Mouse (Mus musculus) stomach, embryonic 14.5 days (tissue): Measurements from ENCODE around the gene Hist1h1c. TPM values are rescaled to one million over a fixed set of nuclear protein-coding genes. Genes with fewer than 3 reads are reported as not detected.
A peak's percentile ranks its signal among the peaks of the same experiment; 100 is the strongest.
"Not testable (repeated sequence)": the region's sequence is repeated elsewhere in the genome, so short reads cannot be mapped to it uniquely, and the experiment has no call there.

Experiments
- ATAC-seq: fragments of 200-750 bp; cut with Nextera tagmentation; 2 replicates; pipeline ENCODE4 v1.8.0; 2017; ENCODE audit warnings: low read depth, moderate TSS enrichment; ENCODE audit not compliant: insufficient number of reproducible peaks, insufficient read depth, low FRiP score
- H3K27ac ChIP-seq: fragments of 300-500 bp; sonication (generic); 2 replicates; pipeline ENCODE4 v1.5.1; 2014; ENCODE audit warnings: mild to moderate bottlenecking, low read length, moderate library complexity, mixed read lengths
- H3K27me3 ChIP-seq: fragments of 300-500 bp; sonication (generic); 2 replicates; pipeline ENCODE4 v1.6.1; 2014; ENCODE audit warnings: low read length, control low read depth, mixed read lengths; ENCODE audit not compliant: control insufficient read depth, insufficient read depth
- H3K36me3 ChIP-seq: fragments of 300-500 bp; sonication (generic); 2 replicates; pipeline ENCODE4 v1.6.1; 2014; ENCODE audit warnings: mild to moderate bottlenecking, control low read depth, low read length, moderate library complexity, mixed read lengths; ENCODE audit not compliant: control insufficient read depth, insufficient read depth
- H3K4me1 ChIP-seq: fragments of 300-500 bp; sonication (generic); 2 replicates; pipeline ENCODE4 v1.6.1; 2014; ENCODE audit warnings: low read length, control low read depth, mixed read lengths; ENCODE audit not compliant: control insufficient read depth, insufficient read depth
- H3K4me2 ChIP-seq: fragments of 300-500 bp; sonication (generic); replicated peaks from 2 replicates; pipeline ENCODE4 v1.6.1; 2014; ENCODE audit warnings: low read depth, low read length, control low read depth
- H3K4me3 ChIP-seq: fragments of 300-500 bp; sonication (generic); 2 replicates; pipeline ENCODE4 v1.5.1; 2014; ENCODE audit warnings: low read depth, low read length, control low read depth
- H3K9ac ChIP-seq: fragments of 300-500 bp; sonication (generic); replicated peaks from 2 replicates; pipeline ENCODE4 v1.6.1; 2014; ENCODE audit warnings: low read depth, mild to moderate bottlenecking, control low read depth, low read length, moderate library complexity, mixed read lengths
- H3K9me3 ChIP-seq: fragments of 300-500 bp; sonication (generic); 2 replicates; pipeline ENCODE4 v1.6.1; 2016; ENCODE audit warnings: low read depth, low read length, control low read depth; ENCODE audit not compliant: control insufficient read depth
- WGBS: fragments of 180-500 bp; shearing (Covaris S2); extraction: QIAGEN DNeasy Blood & Tissue Kit; methylation state at CpG from one replicate; pipeline ENCODE4 v1.1.7; 2014; 5-methylcytosine and 5-hydroxymethylcytosine counted together
- polyA plus RNA-seq: library from polyadenylated mRNA; unstranded; fragments of >200 nt; fragmentation: Nextera tagmentation; extraction: Ambion mirVana; gene quantifications from 2 replicates; pipeline ENCODE4 v1.2.1, GENCODE M21; 2014

Gene Hist1h1c
- polyA plus RNA-seq, 1 experiment from 2014 or later, result 38.5 TPM

- WGBS, result 63% methylated on average over 1 of the region's 1 CpGs
- peak overlapping the region; percentile 50 for H3K4me3 ChIP-seq
- H3K9ac ChIP-seq, result peak overlapping the region; percentile 22
- H3K4me1 ChIP-seq, result peaks cover 11% of the 10 kb centered on the region
- no peaks in the 10 kb centered on the region for H3K27me3 ChIP-seq
- peak overlapping the region; percentile 67 for H3K4me2 ChIP-seq
- ATAC-seq, result no peak
- H3K9me3 ChIP-seq, result no peaks in the 10 kb centered on the region
- no peaks in the 10 kb centered on the region for H3K36me3 ChIP-seq
- H3K27ac ChIP-seq, result peak overlapping the region; percentile 75
Measured at GRCm38 (mm10) chr13:23759916-23760239, 21.3 kb downstream of the Hist1h1c start.

- H3K9me3 ChIP-seq, result no peaks in the 10 kb centered on the region
- H3K4me2 ChIP-seq, result peak overlapping the region; percentile 67
- H3K4me1 ChIP-seq, result peaks cover 11% of the 10 kb centered on the region
- peak overlapping the region; percentile 50 for H3K4me3 ChIP-seq
- H3K36me3 ChIP-seq, result no peaks in the 10 kb centered on the region
- H3K27ac ChIP-seq, result peak overlapping the region; percentile 75
- ATAC-seq, result no peak
- peak overlapping the region; percentile 22 for H3K9ac ChIP-seq
- H3K27me3 ChIP-seq, result no peaks in the 10 kb centered on the region
- WGBS, result 2% methylated on average over 19 of the region's 27 CpGs
Measured at GRCm38 (mm10) chr13:23760240-23760971, 21.8 kb downstream of the Hist1h1c start.

GRCm38 (mm10) chr13:23760972-23761864 lies 22.6 kb downstream of the Hist1h1c start, which contains the start of gene Hist1h4a:
TSS of gene Hist1h4a (minus strand) at chr13:23761230.
- Histone ChIP-seq H3K4me2 (peak within 1 kb of the TSS; percentile 67), H3K4me3 (peak within 1 kb of the TSS; percentile 50), H3K27me3 (no peaks in the 10 kb centered on the region), H3K9me3 (no peaks in the 10 kb centered on the region), H3K36me3 (no peaks in the 10 kb centered on the region), H3K4me1 (peaks cover 11% of the 10 kb centered on the region), H3K9ac (peak within 1 kb of the TSS; percentile 45), H3K27ac (peak within 1 kb of the TSS; percentile 92)
- under 1% methylated on average over 67 of the region's 72 CpGs for WGBS
- ATAC-seq, result peak; percentile 79

- Histone ChIP-seq H3K4me3 (peak within 1 kb of the TSS; percentile 50), H3K4me2 (peak within 1 kb of the TSS; percentile 67), H3K27ac (peak within 1 kb of the TSS; percentile 98), H3K4me1 (peaks cover 11% of the 10 kb centered on the region), H3K9ac (peak within 1 kb of the TSS; percentile 55)
- peak; percentile 73 for ATAC-seq
- under 1% methylated on average over 33 of the region's 52 CpGs for WGBS
- not testable (repeated sequence) for H3K36me3 ChIP-seq, H3K9me3 ChIP-seq, H3K27me3 ChIP-seq
Measured at GRCm38 (mm10) chr13:23761871-23762821, 23.5 kb downstream of the Hist1h1c start, which contains the start of gene Hist1h3a. TSS of gene Hist1h3a (minus strand) at chr13:23762386.

- peaks cover 11% of the 10 kb centered on the region for H3K4me1 ChIP-seq
- H3K27ac ChIP-seq, result peak overlapping the region; percentile 98
- no peaks in the 10 kb centered on the region for H3K9me3 ChIP-seq
- H3K27me3 ChIP-seq, result no peaks in the 10 kb centered on the region
- under 1% methylated on average over 10 of the region's 10 CpGs for WGBS
- peak overlapping the region; percentile 55 for H3K9ac ChIP-seq
- no peaks in the 10 kb centered on the region for H3K36me3 ChIP-seq
- peak overlapping the region; percentile 50 for H3K4me3 ChIP-seq
- H3K4me2 ChIP-seq, result peak overlapping the region; percentile 67
- no peak for ATAC-seq
Measured at GRCm38 (mm10) chr13:23763242-23763585, 24.6 kb downstream of the Hist1h1c start.

- H3K4me3 ChIP-seq, result peak within 1 kb of the TSS; percentile 50
- peaks cover 11% of the 10 kb centered on the region for H3K4me1 ChIP-seq
- no peaks in the 10 kb centered on the region for H3K9me3 ChIP-seq
- peak within 1 kb of the TSS; percentile 55 for H3K9ac ChIP-seq
- 3% methylated on average over 34 of the region's 34 CpGs for WGBS
- H3K27me3 ChIP-seq, result no peaks in the 10 kb centered on the region
- no peaks in the 10 kb centered on the region for H3K36me3 ChIP-seq
- peak within 1 kb of the TSS; percentile 67 for H3K4me2 ChIP-seq
- ATAC-seq, result peak; percentile 74
- H3K27ac ChIP-seq, result peak within 1 kb of the TSS; percentile 98
Measured at GRCm38 (mm10) chr13:23763586-23764323, 25.1 kb downstream of the Hist1h1c start, which contains the start of gene Hist1h1a. TSS of gene Hist1h1a (plus strand) at chr13:23763666.

GRCm38 (mm10) chr13:23764324-23765171 lies 25.9 kb downstream of the Hist1h1c start:
- H3K9me3 ChIP-seq, result no peaks in the 10 kb centered on the region
- peak overlapping the region; percentile 67 for H3K4me2 ChIP-seq
- no peaks in the 10 kb centered on the region for H3K36me3 ChIP-seq
- peaks cover 11% of the 10 kb centered on the region for H3K4me1 ChIP-seq
- H3K4me3 ChIP-seq, result peak overlapping the region; percentile 50
- ATAC-seq, result no peak
- peak overlapping the region; percentile 55 for H3K9ac ChIP-seq
- 34% methylated on average over 12 of the region's 12 CpGs for WGBS
- H3K27me3 ChIP-seq, result no peaks in the 10 kb centered on the region
- H3K27ac ChIP-seq, result peak overlapping the region; percentile 98
